Mouse (Mus musculus) liver, adult (tissue): ENCODE data around the gene Iqcc.

Experiments
- GATA4 ChIP-seq: IDR thresholded peaks from 2 replicates; pipeline ENCODE4 v1.6.1; 2014; ENCODE audit warnings: mild to moderate bottlenecking, low read length; ENCODE audit not compliant: insufficient replicate concordance

The Iqcc gene

DNA sequence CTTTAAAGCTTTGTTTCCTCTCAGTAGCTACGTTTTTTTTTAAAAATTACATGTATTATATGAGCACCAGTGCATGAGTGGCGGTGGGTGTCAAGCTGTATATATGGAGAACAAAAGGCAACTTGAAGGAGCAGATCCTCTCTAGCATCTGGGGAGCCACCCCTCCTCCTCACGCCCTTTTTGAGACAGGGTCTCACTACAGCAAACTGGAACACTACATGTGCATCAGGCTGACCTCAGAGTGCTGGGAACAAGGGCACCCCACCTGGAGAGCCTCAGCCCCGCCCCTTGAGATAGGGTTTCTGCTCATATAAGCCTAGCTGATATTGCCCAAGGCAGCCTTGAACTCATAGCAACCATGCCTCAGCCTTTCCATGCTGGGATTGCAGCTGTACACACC lies 6.6 kb upstream of the Iqcc start:
- no peak for TF ChIP-seq GATA4

DNA sequence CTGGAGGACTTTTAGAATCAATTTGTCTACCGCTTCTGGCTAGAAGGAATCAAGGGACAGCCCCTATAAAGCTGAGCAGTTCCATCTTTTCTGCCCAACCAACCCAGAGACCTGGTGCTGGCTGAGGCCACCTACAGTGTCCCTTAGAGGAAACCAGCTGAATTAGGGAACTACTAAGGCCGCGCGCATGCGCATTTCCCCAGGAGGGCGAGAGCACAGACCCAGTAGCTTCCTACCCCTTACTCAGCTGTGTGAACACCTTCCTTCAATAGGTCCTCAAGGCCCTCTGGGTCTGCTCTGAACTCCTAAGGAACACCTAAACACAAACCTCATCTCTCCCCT lies 6.1 kb upstream of the Iqcc start:
- TF ChIP-seq GATA4, result no peak

DNA sequence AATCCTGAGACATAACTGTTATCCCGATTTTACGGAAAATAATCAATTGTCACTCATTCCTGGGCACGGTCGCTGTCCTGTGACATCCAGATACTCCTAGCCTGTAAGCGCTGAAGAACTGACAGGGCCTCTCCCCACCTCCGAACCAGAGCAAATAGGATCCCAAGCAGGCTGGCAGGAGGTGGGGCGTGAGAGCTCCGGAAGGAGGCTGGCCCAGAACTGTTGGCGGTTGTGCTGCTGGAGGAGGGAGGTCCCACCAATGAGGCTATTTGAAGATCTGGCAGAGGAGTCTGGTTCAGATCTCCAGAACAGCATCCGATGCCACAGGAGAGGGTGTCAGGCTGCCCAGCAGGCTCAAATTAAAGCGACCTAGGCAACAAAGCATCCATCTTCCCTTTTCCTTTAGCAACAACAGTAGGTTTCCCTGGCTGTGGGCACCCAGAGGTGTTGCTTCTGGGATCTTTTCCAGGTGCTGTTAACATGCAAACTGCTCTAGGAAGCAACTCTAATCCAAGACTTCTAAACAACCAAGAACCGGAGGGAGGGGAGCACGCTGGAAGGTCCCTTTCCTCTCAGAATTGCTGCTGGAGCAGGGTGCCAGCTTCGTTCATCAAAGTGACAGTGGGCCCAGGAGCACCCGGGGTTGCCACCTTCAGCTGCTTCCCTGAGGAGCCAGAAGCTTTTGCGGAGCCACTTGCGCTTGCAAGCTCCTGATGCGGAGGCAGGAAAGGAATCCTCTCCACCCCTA lies 5.6 kb upstream of the Iqcc start:
- peak; percentile 53; the same call in 1 of the 2 replicates for TF ChIP-seq GATA4

DNA sequence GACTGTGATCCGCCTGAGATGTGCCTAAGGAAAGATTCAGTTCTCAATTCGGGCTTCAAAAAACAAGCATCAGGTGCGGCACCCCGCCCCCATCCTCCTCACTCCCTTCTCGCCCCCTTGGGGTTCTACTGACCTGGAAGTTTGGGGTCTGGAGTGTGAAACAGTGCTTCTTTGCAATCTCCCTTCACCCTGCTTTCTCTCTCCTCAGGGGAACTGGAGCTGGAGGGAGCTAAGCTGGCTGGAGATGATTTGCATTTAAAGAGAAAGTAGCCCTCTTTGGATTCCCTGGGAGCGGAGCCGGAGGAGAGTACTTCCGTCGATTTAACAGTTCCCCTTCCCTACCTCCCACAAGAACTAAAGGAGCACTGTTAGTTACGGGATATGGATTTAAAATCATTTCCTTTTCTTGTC lies 4.8 kb upstream of the Iqcc start, which contains the start of gene Ccdc28b:
TSS of gene Ccdc28b (minus strand) at position 267 of the 411 bp plus-strand sequence.
- no peak for TF ChIP-seq GATA4

DNA sequence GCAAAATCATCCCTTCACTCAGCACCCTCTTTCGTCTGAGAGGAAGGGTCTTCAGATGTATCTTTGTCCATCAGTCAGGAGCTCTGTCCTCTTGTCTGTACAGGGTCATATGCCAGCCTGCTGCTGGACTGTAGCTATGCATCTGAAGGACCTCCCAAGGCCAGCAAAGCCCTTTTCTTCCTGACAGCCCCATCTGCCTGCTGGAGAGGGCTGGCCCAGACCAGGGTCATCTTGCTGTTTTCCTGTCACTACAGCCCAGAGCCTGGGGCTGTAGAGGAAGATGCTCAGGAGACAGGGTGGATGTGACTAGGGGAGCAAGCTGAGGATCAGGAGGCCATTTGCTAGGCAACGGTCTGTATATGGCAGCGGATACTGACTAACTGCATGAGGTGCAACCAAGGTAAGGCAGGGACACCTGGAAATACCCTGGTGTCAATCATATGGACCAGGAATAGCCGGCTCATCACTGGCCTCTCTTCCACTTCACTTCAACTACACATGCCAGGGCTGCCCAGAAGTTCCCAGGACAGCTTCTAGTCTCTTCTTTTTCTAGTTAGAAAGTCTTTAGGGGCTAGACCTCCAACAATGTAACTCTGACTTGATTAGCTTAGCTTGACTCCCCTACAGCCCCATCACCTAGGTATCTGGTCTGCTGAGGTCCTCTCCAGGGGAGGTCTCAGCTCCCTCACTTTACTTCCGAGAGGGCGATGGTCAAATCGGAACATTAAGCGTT lies 4.1 kb upstream of the Iqcc start:
- TF ChIP-seq GATA4, result no peak

DNA sequence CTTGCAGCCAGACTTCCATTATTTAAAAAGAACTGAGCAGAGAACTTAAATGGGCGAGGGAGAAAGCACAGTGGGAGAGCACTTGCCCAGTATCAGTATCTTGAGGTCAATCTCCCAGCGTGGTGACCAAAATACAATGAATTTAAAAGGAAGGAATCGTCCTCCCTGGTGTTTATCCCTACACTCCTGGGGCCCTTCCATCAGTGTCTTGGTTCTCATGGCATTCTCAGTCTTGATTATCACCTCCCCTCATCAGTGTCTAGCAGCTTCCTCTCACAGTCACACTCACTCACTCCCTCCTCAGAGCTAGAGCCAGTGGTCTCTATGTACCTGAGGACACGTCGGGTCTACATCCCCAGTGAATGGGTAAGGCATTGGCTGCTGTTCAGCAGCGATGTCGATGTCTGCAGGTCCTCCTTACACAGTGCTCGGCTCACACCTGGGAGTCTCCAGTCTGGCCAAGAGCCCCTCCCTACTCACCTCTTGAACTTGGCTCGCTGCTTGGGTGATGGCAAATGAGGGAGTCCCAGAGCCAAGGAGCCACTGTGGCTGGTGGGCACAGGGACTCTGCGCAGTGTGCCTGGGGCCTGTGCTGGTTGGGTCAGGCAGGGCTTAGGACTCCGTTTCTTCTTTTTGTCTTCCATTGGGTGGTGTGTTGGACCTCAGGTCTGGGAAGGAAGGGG lies 3.4 kb upstream of the Iqcc start:
- TF ChIP-seq GATA4, result no peak

DNA sequence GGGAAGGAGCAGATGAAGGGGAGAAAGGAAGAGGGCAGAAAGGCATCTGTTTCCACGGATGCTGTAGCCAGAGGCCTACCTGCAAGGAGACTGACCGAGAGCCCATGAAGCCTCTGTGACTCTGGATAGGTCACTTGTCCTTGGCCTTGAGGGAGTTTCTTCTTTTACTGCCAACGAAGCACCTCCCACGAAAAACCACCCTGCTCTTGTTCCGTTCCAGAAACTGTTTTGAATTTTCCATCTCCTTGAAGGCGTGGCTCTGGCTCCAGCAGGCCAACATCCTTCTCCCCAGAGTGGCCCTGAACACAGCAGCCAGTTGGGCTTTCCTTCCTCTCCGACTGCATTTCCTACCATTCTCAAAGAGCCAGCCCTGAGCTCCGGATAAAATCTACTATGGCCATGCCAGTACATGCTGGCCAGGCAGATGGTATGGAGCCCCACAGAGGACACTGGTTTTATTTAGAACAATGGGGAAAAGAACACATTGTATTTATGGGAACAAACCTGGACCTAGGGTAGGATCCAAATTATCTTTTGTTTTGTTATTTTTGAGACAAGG lies 2.5 kb upstream of the Iqcc start:
- no peak for TF ChIP-seq GATA4

DNA sequence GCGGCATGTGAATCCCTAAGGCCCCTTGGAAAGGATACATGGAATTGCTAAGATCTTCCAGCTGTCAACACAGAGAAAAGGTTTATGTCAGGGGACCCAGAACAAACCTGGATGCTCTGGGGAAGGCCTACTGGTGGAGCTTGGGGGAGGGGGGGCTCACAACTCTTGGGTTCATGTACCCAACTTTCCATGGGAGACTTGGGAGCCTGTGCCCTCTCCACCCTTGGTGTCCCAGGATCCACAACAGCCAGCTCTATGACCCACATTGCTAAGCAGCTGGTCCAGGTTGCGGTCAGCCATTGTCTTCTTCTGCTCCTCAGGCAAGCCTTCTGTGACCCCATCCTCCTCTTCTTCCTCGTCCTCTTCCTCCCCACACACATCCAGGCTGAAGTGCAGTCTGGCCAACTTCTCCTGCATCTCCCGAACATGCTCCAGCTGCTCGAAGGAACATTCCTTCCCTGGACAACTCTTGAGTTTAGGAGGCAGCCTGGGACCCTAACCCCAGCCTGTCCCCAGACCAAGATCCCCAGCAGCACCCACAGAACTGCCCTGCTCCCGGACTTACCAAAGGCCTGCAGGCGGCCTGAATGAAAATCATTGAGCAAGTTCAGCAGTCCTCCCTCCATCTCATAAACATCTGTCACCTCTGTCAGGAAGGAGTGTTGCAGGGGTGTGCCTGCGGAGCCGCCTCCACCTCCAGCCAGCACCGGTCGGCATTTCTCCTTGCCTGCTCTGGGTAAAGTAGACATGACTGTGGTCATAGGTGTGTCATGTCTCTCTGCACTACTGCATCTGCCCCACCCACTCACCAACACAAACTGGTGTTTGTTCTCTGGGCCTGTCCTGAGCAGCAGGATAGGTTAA lies 1.8 kb upstream of the Iqcc start:
- no peak for TF ChIP-seq GATA4

DNA sequence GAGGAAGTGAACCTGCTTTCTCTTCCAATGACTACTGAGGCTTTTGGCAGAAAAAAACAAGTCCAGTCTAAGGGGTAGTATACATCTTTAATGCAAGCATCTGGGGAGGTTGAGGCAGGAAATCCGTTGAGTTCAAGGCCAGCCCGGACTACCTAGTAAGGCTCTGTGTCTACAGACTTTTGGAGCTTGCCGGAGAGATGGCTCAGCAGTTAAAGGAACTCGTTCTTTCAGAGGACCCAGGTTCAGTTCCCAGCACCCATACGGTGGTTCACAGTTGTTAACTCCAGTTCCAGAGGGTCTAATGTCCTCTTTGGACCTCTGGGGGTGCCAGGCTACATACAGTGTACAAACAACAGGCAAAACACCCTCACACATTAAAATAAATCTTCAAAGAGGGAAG lies 868 bp downstream of the Iqcc start:
- TF ChIP-seq GATA4, result no peak

DNA sequence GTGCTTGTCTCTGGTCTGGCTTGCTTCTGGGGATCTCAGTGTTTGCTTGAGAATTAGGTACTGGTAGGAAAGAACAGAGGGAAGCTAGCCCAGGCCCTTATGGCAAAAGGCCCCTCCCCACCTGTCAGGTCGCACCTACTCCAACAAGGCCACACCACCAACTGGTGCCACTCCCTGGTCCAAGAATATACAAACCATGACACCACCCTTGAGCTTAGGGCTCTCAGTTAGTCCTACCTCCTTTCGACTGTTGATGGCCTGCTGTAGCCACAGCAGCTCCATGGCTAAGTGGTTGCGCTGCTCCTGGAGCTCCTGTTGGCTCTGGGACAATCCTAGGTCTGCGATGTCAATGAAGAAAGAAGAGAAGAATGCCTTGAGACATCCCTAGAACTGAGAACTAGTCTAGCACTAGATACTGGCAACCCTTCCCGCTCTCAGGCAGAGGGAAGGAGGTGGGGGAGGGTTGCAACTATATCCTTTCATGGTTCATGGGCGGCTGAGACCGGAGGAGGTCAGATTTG lies 1.7 kb downstream of the Iqcc start:
- TF ChIP-seq GATA4, result no peak

DNA sequence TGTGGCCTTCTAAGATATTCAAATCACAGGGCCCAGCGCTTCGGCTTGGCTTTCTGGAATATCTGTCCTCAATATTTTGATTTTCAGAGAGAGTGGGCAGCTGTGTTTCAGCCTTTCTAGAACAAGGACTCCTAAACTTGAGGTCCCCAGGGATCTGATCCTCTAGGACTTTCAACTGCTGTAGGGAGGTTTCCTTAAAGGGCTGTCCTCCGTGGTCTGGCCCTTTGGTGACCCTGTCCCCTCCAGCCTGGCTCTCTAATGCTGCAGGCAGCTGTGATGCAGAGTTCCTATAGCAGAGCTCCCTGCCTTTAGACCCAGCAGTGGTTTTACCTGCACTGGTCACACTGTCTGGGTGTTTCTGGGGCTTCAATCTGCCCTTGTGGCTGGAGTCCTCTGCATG lies 2.3 kb downstream of the Iqcc start:
- TF ChIP-seq GATA4, result no peak

DNA sequence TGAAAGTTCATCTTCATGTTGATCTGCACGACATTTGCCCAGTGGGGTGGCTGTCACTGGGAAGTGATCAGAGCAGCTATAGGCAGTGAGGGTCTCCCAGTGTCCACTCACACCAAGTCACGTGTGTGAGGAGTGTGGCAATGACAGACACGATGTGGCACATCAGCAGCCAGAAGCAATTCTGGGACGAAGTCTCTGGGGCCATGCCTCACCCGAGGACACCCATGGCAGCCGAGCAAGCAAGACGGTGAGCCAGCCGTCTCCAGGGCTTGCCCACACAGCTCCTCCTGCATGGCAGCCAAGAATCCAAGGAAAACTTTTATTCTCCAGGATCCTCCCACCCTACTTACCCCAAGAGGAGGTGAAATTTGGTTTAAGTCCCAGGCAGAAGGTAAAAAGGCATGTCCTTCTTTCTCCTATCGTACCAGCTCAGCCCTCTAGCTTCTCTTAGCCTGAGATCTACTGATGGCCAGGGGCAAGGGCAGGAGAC lies 3.1 kb downstream of the Iqcc start:
- TF ChIP-seq GATA4, result no peak

DNA sequence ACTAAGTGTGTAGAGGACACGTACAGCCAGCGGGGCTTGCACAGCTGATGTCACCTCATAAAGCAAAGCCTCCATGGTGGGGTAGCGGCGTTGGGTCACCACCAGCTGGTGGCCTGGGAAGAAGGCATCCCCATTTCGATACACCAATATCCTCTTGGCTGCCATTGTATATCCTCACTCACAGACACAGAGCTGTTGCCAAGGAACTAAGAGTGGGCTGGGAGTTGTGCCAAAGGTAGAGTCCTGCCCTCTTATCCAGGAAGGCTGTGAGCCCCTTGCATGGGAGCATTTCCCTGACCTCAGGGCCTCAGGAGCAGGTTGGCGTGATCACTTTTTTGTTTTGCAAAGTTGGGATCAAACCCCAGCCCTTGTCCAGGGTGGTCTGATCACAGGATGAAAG lies 4.8 kb downstream of the Iqcc start, which contains the start of gene Dcdc2b:
TSS of gene Dcdc2b (minus strand) at position 165 of the 400 bp plus-strand sequence.
- TF ChIP-seq GATA4, result no peak

DNA sequence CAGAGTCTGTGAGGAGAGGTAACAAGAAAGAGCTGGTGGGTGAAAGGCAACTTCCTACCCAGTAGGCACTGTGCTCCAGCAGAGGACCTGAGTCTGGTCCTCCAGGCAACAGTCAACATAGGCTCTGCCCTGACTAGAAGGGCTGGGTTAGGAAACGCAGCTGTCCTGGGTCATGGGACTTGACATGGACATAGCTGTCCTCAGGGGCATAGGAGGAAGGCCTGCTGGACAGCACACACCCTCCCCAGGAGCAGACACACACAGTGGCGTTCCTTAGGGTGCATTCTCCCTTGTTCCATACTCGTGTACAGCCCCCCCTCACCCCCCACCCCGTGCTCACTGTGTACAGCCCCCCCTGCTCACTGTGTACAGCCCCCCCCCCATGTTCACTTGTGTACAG lies 8.4 kb downstream of the Iqcc start:
- TF ChIP-seq GATA4, result no peak
